Mouse (Mus musculus): Measurements from ENCODE around the gene Aspdh.

Gene Aspdh

DNA sequence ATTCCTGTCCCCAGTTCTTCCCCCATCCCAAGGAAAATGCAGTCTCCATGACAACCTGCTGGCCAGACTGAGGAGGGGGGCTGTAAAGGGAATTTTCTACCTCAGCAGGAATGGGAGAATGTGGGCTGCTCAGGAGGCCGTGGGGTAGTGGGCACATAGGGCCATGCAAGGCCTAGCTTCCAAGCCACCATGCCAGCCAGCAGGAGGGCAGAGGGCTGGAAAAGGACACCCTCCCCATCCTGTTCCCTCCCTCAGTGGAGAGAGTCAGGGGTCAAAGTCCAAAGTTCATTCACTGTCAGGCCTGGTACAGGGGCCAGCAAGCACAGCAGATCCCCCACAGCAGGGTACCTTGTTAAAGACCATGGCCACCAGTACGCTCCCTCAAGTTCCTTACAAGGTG, at the start of gene Aspdh:
Gene Aspdh (plus strand): TSS at position 281 of the 400 bp plus-strand sequence.
- DNase-seq = no peak

DNA sequence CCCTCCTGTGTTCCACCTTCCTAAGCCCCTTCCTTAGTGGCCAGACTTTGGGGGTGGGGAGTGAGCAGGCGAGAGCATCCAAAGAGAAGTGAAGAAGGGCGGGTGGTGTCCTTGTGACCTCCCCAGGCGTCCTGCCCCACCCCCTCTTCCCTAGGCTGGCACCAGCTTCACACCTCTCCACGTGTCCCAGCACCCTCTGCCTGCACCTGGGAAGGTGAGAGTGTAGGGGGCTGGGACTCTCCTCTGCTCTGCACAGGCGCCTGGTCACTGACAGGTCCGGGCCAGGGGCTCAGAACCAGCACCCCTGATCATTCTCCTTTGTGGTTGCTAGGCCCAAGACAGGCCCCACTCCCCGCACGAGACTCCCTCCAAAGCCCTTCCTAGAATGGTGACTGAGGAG, 37.5 kb upstream of the Aspdh start:
- DNase-seq = no peak

DNA sequence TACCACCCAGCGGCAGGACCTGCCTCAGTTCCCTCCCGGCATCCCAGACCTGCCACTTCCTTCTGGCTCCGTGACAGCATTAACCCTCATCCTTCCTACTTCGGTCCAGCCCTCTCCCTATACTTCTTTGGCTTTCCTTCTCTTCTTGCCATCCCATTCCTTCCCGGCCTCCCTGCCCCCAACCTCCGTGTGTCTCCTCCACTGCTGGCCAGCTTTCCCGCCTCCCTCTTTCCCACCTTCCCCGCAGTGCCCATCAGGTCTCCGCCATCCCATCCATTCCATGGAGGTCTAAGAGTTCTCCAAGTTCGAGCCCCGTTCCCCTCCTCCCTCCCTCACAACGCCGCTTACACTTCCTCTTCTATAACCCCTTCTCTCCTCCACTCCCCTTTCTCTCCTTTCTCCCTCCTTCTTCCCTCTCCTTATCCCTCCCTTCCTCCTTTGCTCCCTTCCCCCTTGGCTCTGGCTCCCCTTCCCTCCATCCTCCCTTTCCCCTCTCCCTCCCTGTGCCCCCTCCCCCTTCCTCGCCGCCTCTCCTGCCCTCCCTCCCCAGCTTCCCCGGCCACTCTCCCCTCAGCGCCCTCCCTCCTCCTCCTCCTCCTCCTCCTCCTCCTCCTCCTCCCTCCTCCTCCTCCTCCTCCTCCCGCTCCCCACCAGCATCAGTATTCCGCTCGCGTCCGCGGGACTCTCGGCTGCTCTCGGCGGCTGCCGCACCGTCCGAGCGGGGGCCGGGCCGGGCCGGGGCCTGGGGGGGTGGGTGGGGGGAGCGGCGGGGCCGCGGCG, 36.8 kb upstream of the Aspdh start:
- peak; percentile 80 for DNase-seq

DNA sequence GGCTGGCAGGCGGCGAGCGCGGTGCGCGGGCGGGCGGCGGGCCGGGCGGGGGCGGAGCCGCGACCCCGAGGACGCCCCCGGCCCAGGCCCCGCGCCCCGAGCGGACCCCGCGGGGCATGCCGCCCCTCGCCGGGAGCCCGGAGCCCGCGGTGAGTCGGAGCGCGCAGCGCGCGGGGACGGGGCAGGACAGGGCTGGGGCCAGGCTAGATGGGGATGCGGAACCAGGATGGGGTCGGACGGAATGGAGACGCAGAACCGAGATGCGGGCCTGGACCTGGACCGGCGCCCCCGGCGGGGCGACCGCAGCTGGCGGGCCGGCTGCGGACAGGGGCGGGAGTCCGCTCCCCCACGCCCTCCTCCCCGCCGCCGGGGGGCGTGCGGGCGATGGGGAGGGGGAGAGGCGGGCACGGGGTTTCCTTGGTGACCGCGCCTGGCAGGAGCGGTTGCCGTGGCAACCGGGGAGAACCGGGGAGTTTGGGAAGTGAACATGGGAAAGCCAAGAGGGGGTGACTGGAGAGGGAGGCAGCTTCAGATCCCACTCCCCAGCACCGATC, 36.1 kb upstream of the Aspdh start, which contains the start of gene Lrrc4b:
Gene Lrrc4b (plus strand): TSS at position 51 of the 554 bp plus-strand sequence.
- peak; percentile 90 for DNase-seq

DNA sequence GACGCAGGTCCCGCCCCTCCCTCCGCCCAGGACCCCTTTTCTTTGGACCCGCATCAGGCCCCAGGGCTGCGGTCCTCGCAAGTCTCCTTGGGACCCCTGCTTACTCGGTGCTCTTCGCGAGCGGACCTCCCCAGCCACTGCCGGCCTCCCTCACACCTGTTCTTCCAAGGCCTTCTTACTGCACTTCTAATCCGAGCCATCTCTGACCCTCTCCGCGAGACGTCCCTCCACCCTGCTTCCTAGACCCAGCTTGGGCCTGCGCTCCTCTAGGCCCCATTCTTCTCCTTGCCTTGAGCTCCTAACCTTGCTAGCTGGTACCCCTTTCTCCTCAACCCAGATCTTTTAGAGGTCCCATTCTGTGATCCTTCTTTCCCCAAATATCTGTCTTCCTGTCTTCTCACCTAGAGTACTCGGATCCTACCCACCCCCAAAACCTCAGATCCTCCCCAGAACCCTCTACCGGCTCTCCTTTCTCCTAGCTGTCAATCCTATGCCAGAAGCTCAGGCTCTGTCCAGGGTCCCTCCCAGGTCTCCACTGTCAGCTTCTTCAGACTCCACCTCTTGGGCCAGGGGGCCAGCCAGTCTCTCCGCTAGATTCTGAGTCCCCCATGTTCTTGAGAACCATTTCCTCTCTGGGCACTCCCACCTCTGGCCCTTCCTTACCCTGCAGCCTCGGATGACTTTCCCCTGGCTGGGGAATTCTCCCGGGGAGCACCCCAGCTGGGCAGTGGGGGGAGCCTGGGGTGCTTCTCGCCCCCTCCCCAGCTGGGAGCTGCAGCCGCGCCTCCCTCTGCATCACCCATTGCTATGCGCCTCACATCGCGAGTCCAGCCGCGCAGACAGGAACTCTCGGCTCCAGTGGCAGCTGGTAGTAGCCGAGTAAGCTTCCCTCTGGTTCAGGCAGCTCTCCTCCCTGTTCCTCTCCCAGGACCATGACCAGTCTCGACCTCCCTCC, 35.4 kb upstream of the Aspdh start:
- peak; percentile 45 for DNase-seq

DNA sequence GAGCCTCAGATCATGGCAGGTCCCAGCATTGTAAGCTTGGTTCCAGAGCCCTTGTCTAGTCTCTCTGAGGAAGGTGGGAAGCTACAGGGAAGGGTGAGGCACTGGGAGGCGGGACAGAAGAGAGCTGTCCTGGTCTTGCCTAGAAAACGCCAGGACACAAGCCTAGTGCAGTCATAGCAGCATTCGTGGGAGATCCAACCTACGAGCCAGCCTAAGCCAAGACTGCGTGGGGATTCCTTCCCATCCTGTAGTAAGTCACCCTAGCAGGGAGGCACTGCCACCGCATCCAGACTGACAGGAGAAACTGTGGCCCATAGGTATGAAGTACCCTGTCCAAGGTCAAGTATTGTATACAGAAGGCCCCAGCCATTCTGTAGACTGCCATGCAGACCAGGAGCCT, 32.6 kb upstream of the Aspdh start:
- DNase-seq = no peak

DNA sequence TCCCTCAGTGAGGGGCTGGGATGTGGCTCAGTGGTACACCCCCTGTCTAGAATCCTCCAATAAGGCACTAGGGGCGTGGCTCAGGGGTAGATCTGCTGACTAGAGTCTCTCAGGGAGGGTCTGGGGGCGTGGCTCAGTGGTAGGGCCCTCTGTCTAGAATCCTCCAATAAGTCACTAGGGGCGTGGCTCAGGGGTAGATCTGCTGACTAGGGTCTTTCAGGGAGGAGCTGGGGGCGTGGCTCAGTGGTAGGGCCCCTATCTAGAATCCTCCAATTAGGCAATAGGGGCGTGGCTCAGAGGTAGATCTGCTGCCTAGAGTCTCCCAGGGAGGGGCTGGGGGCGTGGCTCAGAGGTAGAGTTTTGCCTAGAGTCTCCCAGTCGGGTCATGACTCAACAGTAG, 31.8 kb upstream of the Aspdh start:
- DNase-seq = peak; percentile 85

DNA sequence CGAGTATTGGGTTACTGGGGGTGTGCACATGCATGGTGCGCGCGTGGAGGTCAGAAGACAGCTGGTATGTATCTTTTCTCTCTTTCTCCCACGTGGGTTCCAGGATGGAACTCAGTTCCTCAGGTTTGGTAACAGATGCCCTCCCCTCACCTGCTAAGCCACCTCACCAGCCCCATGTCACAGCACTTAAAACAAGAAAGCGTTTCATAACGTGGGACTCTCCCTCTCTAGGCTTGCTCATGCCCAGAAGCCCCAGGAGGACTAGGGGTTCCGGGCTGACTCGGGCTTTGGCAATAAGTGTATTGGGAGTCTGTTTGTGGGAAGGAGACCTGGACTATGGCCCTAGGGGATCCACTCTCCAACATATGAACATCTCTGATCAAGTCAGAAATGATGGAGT, 31.1 kb upstream of the Aspdh start:
- no peak for DNase-seq

DNA sequence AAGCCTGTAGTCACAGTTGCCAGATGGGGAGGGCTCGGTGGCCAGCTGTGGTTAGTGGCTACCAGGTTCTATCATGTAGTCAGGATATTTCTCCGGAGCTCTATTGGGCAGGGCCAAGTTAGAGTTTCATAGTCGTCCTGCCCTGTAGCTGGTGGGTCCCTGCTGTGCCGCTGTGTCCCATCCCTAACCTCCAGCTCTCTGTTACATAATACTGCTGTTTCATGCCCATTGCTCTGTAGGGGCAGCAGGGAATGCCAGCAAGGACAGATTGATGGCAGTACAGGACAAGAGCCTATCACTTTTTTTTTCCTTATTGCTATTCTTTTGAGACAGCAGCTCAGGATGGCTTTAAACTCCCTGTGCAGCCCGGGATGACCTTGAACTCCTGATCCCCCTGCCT, 29.4 kb upstream of the Aspdh start:
- no peak for DNase-seq

DNA sequence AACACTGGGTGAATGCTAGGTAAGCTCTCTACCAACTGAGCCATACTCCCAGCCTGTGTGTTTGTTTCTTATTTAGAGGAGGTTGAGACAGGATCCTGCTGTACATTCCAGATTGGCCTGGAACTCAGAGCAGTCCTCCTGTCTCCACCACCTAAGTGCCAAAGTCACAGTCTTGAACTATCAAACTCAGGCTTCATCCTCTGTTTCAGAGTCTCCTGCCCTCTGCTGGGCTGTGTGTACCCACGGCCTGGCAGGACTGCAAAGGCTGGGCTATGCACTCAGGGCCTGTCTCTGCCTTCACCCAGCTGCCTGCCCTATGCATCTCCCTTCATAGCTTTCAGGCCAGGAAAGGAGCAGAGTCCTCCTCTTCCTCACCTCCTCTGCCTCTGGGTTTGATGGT, 28.9 kb upstream of the Aspdh start:
- DNase-seq = no peak

DNA sequence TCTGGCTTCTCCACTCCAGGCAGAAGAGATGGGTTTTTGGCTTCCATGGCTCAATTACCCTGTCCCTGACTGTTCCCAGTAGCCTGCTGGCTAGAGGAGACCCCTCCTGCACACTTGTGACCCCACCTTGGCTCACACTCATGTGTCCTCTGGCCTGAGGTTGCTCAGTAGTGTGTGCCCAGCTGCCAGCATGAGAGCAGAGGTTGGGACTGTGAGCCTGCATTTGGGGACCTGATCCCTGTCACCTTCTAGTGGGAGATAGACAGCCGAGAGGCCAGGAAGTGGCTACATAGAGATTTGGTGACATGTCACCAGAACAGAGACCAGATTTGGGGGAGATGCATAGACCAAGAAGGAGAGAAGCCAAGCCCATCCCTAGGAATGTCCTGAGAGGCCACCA, 28.0 kb upstream of the Aspdh start:
- no peak for DNase-seq

DNA sequence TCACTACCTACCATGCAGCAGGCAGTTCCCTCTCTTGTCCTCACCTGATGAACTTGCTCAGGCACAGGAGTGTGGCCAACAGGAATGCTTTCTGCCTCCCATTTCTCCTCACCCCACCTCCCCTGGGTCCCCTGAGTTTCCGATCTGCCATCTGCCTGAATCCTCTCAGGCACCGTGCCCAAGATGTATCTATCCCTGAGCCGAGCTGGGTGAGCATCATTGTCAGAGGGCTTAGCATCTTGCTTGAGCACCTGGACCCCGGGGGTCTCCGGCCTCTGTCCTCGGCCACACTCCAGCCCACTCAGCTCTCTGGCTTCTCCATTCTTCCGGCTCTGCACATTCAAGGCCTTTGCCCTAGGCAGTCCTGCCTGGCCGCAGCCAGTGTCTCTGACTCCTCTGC, 27.3 kb upstream of the Aspdh start:
- DNase-seq = no peak

DNA sequence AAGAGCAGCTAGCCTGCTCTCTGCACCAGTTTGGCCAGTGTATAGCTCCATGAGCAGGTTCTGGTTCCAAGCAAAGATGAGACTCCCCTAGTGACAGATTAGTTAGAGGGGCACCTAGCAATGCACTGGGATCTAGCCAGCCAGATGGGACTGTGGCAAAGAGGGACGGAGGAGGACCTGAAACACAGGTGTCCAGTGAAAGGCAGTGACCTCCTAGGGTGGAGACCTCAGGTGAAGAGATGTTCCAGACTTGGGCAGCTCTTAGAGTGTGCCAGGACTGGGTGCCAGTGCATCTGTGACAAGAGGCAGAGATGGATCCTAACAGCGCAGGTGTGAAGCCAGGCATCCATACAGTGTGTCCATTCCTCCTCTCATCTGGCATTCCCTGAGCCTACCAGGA, 25.5 kb upstream of the Aspdh start:
- no peak for DNase-seq

DNA sequence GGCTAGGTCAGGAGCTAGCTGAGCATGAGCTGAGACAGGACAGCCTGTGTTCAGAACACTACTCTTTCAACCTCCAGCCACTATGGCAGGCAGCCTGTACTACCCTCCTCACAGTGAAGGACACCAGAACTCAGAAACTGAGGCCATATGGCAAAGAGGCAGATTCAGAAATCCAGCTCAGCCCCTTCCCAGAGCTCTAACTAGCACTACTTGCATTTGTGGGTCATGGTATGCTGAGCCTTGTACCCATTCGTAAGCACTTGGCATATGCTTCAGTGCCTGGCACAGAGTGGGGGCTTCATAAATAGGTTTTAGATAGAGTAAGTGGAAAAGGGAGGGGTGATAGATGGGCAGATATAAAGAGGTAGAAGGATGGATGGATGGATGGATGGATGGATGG, 24.7 kb upstream of the Aspdh start:
- DNase-seq = no peak

DNA sequence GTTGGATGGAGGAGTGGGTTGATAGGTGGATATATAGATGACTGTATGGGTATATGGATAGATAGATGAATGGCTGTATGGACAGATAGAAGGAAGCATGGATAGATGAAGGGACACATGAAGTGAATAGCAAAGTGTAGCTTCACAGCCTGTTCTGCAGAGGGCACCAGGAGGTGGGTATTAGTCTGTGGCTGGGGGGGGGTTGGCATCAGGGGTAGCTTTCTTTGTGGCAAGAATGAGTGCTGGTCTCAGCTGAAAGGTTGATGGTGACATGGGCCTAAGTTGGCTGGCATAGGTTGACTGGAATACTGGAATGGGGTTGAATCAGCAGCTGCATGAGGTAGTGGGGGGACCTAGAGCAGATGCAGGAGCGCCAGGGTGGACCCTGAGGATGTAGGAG, 24.0 kb upstream of the Aspdh start:
- no peak for DNase-seq

DNA sequence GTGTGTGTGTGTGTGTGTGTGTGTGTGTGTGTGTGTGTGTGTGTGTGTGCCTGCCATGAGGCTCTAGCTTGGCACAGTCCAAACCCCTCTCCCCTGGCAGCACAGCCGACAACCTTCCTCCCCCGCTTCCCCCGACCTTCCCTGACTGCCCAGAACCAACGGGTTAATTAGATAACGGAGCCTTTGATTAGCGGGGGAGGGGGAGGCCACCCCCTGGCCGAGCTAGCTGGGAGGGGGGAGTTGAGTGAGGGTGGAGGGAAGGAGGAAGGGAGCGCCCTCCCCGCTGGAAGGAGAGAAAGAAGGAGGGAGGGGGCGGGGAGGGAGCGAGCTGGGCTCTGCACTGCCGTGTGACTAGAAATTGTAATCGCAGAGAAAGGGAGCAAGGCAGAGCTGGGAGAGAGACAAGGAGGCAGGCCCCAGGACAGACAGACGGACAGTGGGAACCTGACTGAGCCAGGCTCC, 23.5 kb upstream of the Aspdh start:
- DNase-seq = peak; percentile 57

DNA sequence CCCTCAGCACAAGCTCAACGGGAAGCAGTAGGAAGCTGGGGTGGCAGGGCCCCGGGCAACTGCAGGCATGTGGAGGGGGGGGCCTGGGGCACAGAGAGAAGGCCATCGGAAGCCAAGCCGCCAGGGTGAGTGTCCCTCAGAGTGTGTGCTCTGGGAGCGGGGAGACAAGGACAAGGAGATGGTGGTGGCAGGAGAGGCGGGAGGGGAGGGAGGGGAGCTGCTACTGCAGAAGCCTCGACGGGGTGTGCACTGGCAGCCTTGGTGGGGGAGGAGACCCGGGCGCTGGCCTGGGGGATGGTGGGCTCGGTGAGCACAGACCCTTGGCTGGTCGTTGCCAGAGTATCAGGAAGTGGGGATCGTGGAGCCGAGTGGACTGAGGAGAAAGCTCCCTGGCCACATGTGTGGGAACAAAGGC, 22.8 kb upstream of the Aspdh start:
- DNase-seq = peak; percentile 58

DNA sequence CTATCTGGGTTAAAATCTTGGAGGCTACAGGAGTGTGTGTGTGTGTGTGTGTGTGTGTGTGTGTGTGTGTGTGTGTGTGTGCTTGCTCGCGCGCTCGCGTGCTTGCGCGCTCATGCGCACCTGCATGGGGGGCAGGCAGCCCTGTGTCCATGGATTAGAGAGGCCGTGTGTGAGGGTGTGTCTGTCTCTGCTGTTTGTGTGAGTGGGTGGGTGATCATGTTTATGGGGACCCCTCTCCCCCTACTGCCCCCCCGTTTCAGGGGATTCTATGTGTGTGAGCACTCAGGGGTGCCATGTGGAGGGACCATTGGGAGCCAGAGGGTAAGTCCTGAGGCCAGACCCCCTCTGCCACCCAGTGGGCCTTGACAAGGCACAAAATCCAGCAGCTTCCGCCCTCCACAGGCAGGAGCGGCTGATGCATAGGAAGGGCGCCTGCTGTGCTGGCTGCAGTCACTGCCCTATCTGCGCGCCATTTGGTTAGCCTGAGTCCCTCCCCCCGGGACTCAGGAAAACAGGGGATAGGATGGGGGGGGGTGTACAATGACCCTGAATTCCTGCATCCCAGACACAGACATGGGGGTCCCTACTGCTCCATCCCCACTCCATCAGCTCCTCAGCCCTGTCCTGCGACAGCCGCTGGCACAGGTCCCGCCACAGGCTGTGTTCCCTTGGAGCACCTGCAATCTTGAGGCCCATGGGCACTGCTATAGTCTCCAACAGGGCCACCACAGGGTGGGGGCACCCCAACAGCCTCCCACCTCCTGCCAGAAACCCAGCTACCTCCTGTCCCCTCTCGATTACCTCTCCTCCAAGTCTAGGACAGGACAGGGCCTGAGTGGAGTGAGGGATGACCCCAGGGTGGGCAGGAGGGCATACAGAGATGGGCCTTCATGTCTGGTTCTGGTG, 21.7 kb upstream of the Aspdh start:
- DNase-seq = peak; percentile 67

DNA sequence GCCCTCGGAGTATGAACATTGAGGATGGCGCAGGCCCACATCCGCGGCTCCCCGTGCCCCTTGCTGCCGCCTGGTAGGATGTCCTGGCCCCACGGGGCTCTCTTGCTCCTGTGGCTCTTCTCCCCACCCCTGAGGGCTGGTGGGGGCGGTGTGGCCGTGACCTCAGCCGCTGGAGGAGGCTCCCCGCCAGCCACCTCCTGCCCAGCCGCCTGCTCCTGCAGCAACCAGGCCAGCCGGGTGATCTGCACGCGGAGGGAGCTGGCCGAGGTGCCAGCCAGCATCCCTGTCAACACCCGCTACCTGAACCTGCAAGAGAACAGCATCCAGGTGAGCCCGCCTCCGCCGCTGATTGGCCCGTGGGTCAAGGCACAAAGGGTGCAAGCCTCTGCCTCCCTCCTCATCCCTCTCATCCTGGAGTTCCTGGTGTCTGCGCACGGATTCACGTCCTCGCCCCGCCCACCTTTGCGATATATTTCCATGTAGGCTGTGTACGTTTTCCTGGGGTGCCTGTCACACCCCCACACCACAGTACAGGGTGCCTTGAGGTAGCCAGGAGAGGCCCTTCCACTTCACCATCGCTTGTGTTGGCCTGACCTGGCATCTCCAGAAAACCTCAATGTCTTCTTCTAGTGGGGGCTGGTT, 20.2 kb upstream of the Aspdh start:
- DNase-seq = no peak

DNA sequence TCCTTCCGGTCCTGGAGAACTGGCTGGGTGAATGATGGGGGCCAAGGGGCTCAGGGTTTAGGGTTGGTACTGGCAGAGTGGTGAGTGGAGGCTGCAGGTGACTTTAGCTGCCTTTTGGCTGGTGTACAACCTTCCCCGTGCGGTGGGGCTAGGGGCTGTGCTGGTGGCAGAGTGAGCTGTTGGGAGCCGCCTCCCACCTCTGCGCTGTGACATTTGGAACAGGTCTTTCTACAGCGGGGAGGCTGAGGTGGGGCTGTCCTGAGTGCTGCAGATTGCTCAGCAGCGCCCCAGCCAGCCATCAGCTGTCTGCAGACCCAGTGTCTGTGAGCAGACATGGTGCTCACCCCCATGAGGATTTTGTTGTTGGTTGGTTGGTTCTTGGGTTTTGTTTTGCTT, 19.7 kb upstream of the Aspdh start:
- no peak for DNase-seq

DNA sequence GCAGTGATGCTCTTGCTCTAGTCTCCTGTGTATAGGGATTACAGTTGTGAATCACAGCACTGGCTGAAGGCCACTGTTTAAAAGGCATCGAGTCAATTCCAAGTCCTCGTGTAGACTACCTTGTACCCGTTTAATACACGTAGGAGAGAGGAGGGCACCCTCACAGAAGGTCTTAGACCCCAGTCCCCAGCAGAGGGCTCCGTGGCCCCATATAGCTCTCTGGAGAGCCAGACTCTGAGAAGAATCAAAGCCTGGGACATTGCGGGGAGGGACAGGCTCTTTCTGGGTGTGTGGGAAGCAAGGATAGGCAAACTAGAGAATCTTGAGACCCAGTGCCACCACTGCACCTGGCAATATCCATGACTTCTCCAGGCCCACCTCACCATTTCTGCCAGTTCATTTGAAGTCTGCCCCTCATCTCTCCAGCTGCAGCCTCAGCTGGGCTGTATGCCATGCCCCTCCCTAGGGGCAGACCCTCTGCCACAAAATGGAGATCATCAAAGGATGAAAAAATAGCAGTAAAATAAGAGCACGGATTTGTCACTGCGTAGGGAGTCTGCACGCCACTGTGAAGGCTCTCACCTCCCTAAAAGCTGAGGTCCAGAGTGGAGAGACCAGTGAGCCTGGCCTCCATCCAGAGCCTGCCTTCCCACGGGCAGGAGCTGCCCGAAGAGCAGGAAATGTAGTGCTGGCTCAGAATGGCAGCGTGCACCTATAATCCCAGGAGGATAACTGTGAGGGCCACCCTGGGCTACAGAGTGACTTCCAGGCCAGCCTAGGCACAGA, 18.9 kb upstream of the Aspdh start:
- DNase-seq = no peak
